Mouse (Mus musculus) layer of hippocampus, postnatal 10 days (tissue): Measurements from ENCODE around the gene Ptx4. TPM values are rescaled to one million over a fixed set of nuclear protein-coding genes. Genes with fewer than 3 reads are reported as not detected.

Source experiments
- DNase-seq, 2 experiments: peaks; one replicate each; pipeline ENCODE4 v3.0.0; 2021; ENCODE audit warnings: low spot score in 2 of 2
- long read RNA-seq: library from polyadenylated mRNA; stranded (forward); transcript quantifications from one replicate; pipeline ENCODE4 v2.0.0, GENCODE M21; 2023
- total RNA-seq, 2 experiments: library from RNA; stranded (reverse); gene quantifications; 2 replicates each; pipeline ENCODE4 v1.2.3; 2021

Ptx4 gene
- total RNA-seq: 1 to 10 TPM in 1 of 2 experiments, under 1 TPM in 1; 0.89 to 1.4 TPM
- long read RNA-seq, partial matches to known transcripts: 0 of 4 reads
- long read RNA-seq, other reads (novel, unspliced or antisense): 2 of 4 reads

DNA sequence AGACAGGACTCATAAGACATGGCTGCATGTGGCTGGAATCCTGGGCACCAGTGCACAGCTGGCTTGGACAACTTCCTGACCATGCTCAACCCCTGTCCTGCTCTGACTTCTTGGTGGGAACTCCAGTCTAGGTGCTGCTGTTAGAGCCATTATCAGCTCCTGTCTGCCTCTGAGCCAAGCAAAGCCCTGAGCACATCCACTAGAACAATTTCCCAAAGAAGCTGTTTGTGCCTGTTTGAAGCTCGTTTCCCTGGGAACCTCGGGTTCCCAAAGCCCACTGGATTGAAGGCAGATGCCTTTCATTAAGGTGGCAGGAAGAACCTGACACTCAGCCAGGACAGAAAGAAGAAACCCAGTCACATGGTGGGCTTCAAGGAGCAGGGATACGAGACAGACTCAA is at the start of gene Ptx4:
Gene Ptx4 (plus strand): TSS at position 355 of the 400 bp plus-strand sequence.
- DNase-seq: no peak

- DNase-seq: no peak
These were observed 43.7 kb upstream of the Ptx4 start for GRCm38 (mm10) chr17:25076906-25077305.

- DNase-seq: peak; percentile 72 to 77
These were observed 42.7 kb upstream of the Ptx4 start for GRCm38 (mm10) chr17:25077771-25078372.

DNA sequence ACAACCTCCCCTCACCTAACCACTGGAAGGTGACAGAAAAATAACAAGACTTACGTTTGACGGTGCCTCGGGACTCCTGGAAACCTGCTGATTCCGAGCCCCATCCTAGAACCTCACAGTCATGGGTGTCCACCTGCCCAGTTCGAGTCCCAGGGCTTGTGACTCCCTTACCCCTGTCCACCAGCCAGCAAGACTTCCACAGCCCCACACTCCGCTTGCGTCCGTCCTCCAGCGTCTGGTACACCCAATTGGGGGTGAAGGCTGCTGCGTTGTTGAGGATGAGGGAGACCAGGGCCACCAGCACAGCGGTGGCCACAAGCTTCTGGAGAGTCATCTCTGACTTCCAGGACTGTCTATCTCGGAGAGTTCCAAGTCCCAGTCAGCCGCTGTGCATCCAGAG is 40.4 kb upstream of the Ptx4 start:
- DNase-seq: no peak

GRCm38 (mm10) chr17:25080960-25081381 is 39.6 kb upstream of the Ptx4 start:
- no peak for DNase-seq

DNA sequence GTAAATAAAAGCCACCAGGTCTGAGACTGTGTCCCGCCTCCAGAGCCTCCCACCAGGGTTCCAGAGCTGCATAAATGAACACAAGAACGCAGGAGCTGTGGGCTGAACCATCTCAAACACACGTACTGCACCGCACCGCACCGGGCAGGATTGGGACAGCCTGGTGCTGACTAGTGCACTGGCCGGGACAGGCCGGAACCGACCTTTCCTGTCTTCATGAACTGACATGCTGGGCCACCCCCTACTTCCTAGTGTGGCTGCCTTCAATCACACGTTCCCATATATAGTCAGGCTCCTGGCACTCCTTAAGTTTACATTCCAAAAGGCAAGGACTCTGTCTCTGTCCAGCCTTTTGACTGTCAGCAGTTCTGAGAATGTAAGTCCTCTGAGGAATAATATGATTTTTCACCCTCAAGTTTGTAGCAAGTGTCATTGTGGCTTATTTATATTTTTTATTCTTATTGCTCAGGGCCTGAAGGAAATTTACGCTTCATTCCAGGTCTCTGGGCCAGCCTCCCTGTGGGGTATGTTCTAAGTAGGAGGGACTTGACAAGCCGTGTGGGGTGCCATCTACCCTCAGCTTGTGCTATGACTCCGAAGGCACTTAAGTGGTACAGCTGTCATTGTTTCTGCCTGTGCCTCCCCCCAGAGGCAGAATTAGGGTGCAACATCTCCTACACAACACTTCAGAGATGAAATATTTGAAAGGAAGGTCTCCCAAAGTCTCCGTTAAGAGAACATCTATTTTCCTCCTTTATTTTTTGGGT is 38.3 kb upstream of the Ptx4 start:
- no peak for DNase-seq

DNA sequence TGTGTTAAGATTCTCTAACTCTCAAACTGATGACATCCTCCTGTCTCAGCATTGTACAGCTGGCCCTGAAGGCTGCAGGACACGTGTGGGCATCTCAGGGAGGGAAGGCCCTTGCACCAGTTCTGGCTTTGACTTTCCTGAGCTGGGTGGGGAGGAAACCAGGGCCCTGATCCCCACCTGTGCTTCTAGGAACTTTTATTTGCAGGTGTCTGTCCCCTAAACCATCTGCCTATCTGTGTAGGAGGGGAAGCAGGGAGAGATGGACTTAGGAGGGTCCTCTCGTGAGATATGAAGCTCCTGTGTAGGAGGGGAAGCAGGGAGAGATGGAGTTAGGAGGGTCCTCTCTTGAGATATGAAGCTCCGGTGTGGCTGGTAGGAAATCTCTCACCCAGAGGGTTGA is 37.7 kb upstream of the Ptx4 start:
- no peak for DNase-seq

DNA sequence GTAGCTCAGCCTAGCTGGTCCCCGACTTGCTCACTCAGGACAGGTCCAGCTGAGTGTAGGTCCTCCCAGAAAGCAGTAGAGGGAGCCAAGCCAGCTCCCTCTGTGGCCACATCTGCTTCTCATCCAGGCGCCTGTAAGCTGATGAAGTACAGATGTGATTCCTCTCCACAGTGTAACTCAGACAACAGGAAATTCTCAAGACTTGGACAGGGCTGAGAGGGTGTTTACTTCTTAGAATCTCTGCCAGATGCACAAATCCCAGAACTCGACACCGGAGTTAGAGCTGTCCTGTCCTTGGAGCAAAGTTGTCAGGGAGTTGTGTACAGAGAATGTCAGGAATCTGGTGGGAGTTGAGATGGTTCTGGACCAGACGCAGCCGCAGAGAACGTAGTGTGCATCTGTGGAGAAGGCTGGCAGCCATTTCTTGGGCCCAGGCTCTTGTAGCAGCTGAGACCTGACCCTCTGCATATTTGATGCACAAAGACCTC is 37.1 kb upstream of the Ptx4 start, which contains the start of gene Tmem204:
Gene Tmem204 (minus strand): TSS at position 148 of the 488 bp plus-strand sequence.
- DNase-seq: no peak

DNA sequence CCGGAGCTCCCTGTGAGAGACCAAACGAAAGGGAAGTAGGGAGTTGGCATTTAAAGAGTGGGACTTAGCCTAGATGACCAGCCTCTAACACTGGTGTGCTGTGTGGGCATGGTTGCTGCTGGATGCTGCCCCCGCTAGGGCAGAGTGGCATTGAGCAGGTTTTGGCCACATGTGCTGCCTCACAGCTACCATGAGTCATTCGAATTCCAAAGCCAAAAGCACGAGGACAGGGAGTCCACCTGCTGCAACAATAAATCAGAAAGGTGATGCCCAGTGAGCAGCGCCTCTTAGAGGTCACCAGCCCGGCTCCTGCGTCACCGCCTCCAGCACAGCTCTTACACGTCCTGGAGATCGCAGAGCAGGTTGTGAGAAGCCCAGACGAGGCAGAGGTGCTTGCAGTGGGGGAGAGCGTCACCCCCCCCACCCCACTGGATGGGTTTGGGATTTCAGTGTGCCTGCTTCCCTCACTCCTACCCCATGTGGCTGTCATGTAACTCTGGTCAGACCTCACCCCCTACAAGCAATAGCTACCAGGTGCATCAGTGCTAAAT is 35.6 kb upstream of the Ptx4 start:
- DNase-seq: no peak

DNA sequence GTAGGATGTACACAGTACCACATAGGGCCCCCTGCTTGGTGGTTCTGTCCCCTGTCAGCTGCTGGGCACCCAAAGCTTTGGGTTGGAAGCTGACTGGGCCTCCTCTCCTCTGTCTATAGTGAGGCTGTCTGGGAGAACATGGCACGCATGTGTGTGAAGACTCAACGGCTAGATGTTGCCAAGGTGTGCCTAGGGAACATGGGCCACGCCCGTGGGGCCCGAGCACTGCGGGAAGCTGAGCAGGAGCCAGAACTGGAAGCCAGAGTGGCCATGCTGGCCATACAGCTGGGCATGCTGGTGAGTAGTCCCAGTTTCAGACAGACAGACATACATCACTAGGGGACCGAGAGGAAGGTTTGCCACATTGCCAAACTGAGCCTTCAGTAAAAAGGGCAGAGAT is 33.8 kb upstream of the Ptx4 start:
- no peak for DNase-seq

GRCm38 (mm10) chr17:25089158-25089557 is 31.4 kb upstream of the Ptx4 start:
- no peak for DNase-seq

- no peak for DNase-seq
These were observed 30.1 kb upstream of the Ptx4 start for GRCm38 (mm10) chr17:25090450-25090849.

DNA sequence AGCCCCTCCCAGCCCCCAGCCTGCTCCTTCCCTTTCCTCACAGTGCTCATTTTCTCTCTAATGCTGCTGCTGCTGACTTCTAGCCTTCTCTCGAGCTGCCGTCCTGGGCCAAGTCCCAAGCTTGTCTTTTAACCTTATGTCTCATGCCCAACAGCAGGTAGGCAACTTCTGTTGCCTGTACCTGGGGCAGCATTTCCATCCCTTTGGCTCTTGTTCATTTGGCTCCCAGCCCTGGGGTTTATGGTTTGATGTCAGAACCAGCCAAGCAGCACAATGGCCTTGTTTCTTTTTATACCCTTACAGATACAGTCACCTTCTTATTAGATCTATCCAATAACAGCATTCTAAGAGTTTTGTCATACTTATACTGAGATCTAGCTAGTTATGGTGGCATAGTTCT is 24.3 kb upstream of the Ptx4 start:
- DNase-seq: no peak

DNA sequence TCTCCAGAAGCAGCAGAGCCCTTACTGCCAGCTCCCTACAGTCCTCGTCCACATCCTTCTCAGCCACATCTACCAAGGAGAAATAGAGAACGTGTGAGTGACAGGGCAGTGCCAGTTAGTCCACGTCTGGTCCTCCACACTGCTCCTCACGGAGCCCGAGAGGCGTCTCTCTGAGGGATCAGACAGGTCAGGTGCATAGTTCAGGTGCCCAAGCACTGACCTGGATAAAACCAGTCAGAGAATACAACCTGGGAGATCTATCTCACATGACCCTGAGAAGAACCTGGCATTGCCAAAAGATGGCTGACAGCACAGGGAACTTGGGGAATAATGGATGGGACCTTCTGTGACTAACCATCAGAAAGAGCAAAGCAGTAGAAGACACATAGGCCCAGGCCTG is 20.5 kb upstream of the Ptx4 start:
- DNase-seq: no peak

- DNase-seq: no peak
These were observed 19.2 kb upstream of the Ptx4 start for GRCm38 (mm10) chr17:25101338-25101737.

DNA sequence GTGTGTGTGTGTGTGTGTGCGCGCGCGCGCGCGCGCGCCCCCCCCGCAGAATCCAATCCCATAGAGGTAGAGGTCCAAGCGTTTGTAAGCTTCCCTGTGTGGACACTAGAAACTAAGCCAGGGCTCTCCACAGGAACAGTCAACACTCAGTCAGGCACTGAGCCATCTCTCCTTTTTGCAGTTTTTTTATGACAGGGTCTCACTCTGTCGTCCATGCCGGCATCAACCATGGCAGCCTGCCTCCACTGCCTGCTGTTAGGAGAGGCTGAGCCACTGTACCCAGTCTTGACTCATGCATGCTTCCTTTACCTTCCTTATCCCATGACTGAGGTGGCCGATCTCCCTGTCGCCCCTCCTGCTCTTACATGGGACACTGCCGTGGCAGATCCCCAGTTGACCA is 12.8 kb upstream of the Ptx4 start:
- DNase-seq: no peak

GRCm38 (mm10) chr17:25109578-25109977 is 11.0 kb upstream of the Ptx4 start:
- peak; percentile 27 to 34 for DNase-seq

DNA sequence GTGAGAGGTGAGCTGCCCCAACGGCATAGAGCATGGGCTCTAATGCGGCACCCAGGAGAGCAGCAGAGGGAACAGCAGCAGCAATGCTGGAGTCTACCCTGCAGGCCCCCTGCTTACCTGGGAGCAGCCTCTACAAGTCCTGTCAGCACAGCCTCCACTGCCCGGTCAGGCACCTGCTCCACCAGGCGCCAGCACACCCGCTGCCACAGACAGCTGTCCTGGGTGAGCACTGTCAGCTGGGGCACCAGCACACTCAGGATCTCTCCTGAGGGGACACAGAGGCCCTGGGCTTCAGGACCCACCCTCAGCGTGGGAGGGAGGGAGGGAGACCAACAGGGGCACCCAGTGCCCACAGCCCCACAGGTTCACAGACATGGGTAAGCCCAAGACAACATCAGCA is 10.0 kb upstream of the Ptx4 start:
- DNase-seq: no peak

DNA sequence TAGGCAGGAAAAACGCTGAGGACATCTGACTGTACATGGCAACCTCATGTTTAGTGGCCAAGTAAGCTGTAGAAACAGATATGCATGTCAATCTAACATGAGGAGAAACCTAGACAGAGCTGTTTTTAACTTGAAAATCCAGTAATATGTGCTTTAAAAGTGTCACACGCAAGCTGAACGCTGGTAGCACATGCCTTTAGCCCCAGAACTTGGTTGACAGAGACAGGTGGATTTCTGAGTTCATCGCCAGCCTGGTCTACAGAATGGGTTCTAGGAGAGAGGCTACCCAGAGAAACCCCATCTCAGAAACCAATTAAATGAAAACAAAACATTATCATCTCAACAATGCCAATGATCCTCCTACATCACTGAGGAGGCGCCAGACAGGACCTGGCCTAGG is 9.3 kb upstream of the Ptx4 start:
- DNase-seq: no peak

GRCm38 (mm10) chr17:25111739-25112422 is 8.7 kb upstream of the Ptx4 start:
- peak; percentile 34 to 41 for DNase-seq

DNA sequence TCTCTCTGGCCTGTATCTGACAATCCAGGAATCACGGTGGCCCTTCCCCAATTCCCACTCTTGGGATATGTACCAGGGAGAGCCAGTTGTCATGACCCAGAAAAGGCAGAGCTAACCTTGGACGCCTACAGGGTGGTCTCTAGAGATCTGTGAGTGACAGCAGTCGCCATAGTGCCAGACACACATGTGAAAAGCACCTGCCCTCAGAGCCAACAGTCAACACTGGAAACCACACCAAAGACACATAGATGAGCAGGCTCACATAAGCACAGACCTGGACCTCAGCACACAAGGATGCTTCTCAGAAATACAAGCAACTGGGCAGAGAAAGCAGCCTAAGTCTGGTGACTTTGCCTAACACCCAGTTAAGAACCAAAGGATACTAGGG is 8.1 kb upstream of the Ptx4 start:
- DNase-seq: no peak
